Comparison of ENCODE assay signal across 9 mouse cellular contexts in genomic region chr5:117240761-117241322, GRCm38 (mm10). TPM values are rescaled to one million over a fixed set of nuclear protein-coding genes. Genes with fewer than 3 reads are reported as not detected.
DNase-seq lines count a peak whose midpoint lies in the region; ATAC-seq lines count a peak whose summit lies in the region.
"Had no signal": no experiment of that assay in that cellular context is flagged by ENCODE, and none has a peak within 500 bp of the region (broad histone marks: within the 10 kb centered on the region; RNA-seq: fewer than 3 reads in every experiment).

No protein-coding gene starts in this region.

- no peaks in the 10 kb centered on the region for H3K36me3 ChIP-seq in kidney, embryonic 16.5 days (ENCODE audit: insufficient read depth, low read length)
- no peaks in the 10 kb centered on the region; the same call in 1 of the 2 replicates for H3K36me3 ChIP-seq in heart, embryonic 10.5 days
- no peaks in the 10 kb centered on the region for H3K36me3 ChIP-seq in midbrain, embryonic 10.5 days
- 0 out of 2 replicates have a peak, but pooled peaks cover 3% of the 10 kb centered on the region for H3K36me3 ChIP-seq in stomach, embryonic 15.5 days

- H3K9me3 ChIP-seq in kidney, embryonic 16.5 days (ENCODE audit: low read length) = no peaks in the 10 kb centered on the region
- no peaks in the 10 kb centered on the region for H3K9me3 ChIP-seq in heart, embryonic 10.5 days
- no peaks in the 10 kb centered on the region for H3K9me3 ChIP-seq in midbrain, embryonic 10.5 days (replicated peaks)
- H3K9me3 ChIP-seq in stomach, embryonic 15.5 days = no peaks in the 10 kb centered on the region

- H3K4me3 ChIP-seq in kidney, embryonic 16.5 days (ENCODE audit: low read length) = peak overlapping the region; percentile 56
- peak overlapping the region; percentile 62 for H3K4me3 ChIP-seq in heart, embryonic 10.5 days
- peak overlapping the region; percentile 60 for H3K4me3 ChIP-seq in midbrain, embryonic 10.5 days
- peak overlapping the region; percentile 43 for H3K4me3 ChIP-seq in stomach, embryonic 15.5 days (replicated peaks)

- peak overlapping the region; percentile 25; the same call in 1 of the 2 replicates for H3K27ac ChIP-seq in kidney, embryonic 16.5 days (ENCODE audit: low read length)
- peak overlapping the region; percentile 59 for H3K27ac ChIP-seq in heart, embryonic 10.5 days
- peak overlapping the region; percentile 85 for H3K27ac ChIP-seq in midbrain, embryonic 10.5 days (replicated peaks)
- peak overlapping the region; percentile 71 for H3K27ac ChIP-seq in stomach, embryonic 15.5 days
- H3K27ac ChIP-seq: liver, embryonic 14.5 days had no signal

- WGBS in kidney, embryonic 16.5 days = 2% methylated on average over 32 of the region's 32 CpGs
- 5% methylated on average over 31 of the region's 32 CpGs for WGBS in heart, embryonic 10.5 days
- 2% methylated on average over 32 of the region's 32 CpGs for WGBS in midbrain, embryonic 10.5 days
- WGBS in stomach, embryonic 15.5 days = 15% methylated on average over 32 of the region's 32 CpGs

- H3K27me3 ChIP-seq in kidney, embryonic 16.5 days (ENCODE audit: insufficient read depth, low read length) = no peaks in the 10 kb centered on the region
- no peaks in the 10 kb centered on the region for H3K27me3 ChIP-seq in heart, embryonic 10.5 days (ENCODE audit: insufficient read depth, poor library complexity, severe bottlenecking)
- peaks cover 14% of the 10 kb centered on the region for H3K27me3 ChIP-seq in midbrain, embryonic 10.5 days (ENCODE audit: low read depth, poor library complexity, severe bottlenecking)
- H3K27me3 ChIP-seq in stomach, embryonic 15.5 days (replicated peaks) = no peaks in the 10 kb centered on the region

- H3K4me2 ChIP-seq in kidney, embryonic 16.5 days (replicated peaks; ENCODE audit: low read depth, low read length) = peak overlapping the region; percentile 95
- peak overlapping the region; percentile 62 for H3K4me2 ChIP-seq in stomach, embryonic 15.5 days

- peaks cover 10% of the 10 kb centered on the region for H3K4me1 ChIP-seq in kidney, embryonic 16.5 days (ENCODE audit: insufficient read depth, low read length)
- peaks cover 16% of the 10 kb centered on the region for H3K4me1 ChIP-seq in heart, embryonic 10.5 days
- peaks cover 35% of the 10 kb centered on the region for H3K4me1 ChIP-seq in midbrain, embryonic 10.5 days
- H3K4me1 ChIP-seq in stomach, embryonic 15.5 days = peaks cover 6% of the 10 kb centered on the region; the same call in 1 of the 2 replicates

- peak overlapping the region; percentile 68 for H3K9ac ChIP-seq in kidney, embryonic 16.5 days (replicated peaks; ENCODE audit: low read length)
- peak overlapping the region; percentile 19; the same call in 1 of the 2 replicates for H3K9ac ChIP-seq in stomach, embryonic 15.5 days
- H3K9ac ChIP-seq: liver, embryonic 14.5 days had no signal

- ATAC-seq in kidney, embryonic 16.5 days (ENCODE audit: low FRiP score, low TSS enrichment) = peak; percentile 49; the same call in 1 of the 2 replicates
- no peak for ATAC-seq in stomach, embryonic 15.5 days (ENCODE audit: insufficient read depth, low FRiP score, low read depth)
- ATAC-seq in megakaryocyte progenitor cell, adult 5-6 weeks (replicated peaks; ENCODE audit: poor library complexity) = no peak

- DNase-seq in kidney, adult 8-10 months = no peak
- DNase-seq in cerebellum, postnatal 36 days = peak; percentile 58 to 69
- no peak for DNase-seq in heart, embryonic 10.5 days (ENCODE audit: low spot score)
- peak; percentile 49 to 76 for DNase-seq in layer of hippocampus, adult 18-20 months (ENCODE audit: low spot score in 2 of 2)
- DNase-seq in midbrain, embryonic 10.5 days (ENCODE audit: low spot score) = peak; percentile 60

RNA-seq across cellular contexts. Expression of gene Pebp1, which starts 46.6 kb away (rescaled TPM):
- polyA plus RNA-seq in kidney, embryonic 16.5 days (2015; fragmentation: Nextera tagmentation; extraction: Ambion mirVana) = 841 and 885 TPM in 2 replicates
- 614 and 687 TPM in 2 replicates for polyA plus RNA-seq in heart, embryonic 10.5 days (2016; fragmentation: Nextera tagmentation; extraction: Ambion mirVana)
- total RNA-seq in layer of hippocampus, adult 18-20 months (2021) = 100 to 1,000 TPM; 759 to 778 TPM
- polyA plus RNA-seq in midbrain, embryonic 10.5 days (2016; fragmentation: Nextera tagmentation; extraction: Ambion mirVana) = 946 and 962 TPM in 2 replicates
- polyA plus RNA-seq in stomach, embryonic 15.5 days (2015; fragmentation: Nextera tagmentation; extraction: Ambion mirVana) = 644 and 729 TPM in 2 replicates
- total RNA-seq in megakaryocyte progenitor cell, adult 5-6 weeks (2015) = 286 and 347 TPM in 2 replicates
- total RNA-seq in megakaryocyte progenitor cell, adult 5-6 weeks (2017) = 131 and 158 TPM in 2 replicates

Comparison
In these comparisons a context has a peak if more than half of its experiments do, and no peak if none do; other contexts are left out.
1. H3K27ac ChIP-seq: peak in every context shown above with its lines; median percentile 85 in midbrain, embryonic 10.5 days; 71 in stomach, embryonic 15.5 days; 59 in heart, embryonic 10.5 days; 25 in kidney, embryonic 16.5 days.
2. DNase-seq: peak in cerebellum, postnatal 36 days (2 of 2), layer of hippocampus, adult 18-20 months (2 of 2) and midbrain, embryonic 10.5 days (single experiment); none in kidney, adult 8-10 months (0 of 2) and heart, embryonic 10.5 days (single experiment).
3. Peak in every context shown above with its lines, with median percentiles within 50 percentile points of each other: H3K4me3 ChIP-seq.